Mouse (Mus musculus) limb, embryonic 15.5 days (tissue): ENCODE data around the gene Hbp1. TPM values are rescaled to one million over a fixed set of nuclear protein-coding genes. Genes with fewer than 3 reads are reported as not detected.

Source experiments
- polyA plus RNA-seq: library from polyadenylated mRNA; unstranded; fragments of >200 nt; fragmentation: Nextera tagmentation; extraction: Ambion mirVana; gene quantifications from 2 replicates; pipeline ENCODE4 v1.2.1, GENCODE M21; 2015

The Hbp1 gene
- polyA plus RNA-seq, 1 experiment from 2014 or later: 132 TPM

Other genes starting within 250 kb of the Hbp1 start
- 0.27 and 0.49 TPM in 2 replicates for gene Gpr22, start 236.6 kb downstream of the Hbp1 start, polyA plus RNA-seq
- 14.0 and 16.2 TPM in 2 replicates for gene Prkar2b, start 110.8 kb upstream of the Hbp1 start, polyA plus RNA-seq